Mouse (Mus musculus) spleen, postnatal 14 days (tissue): ENCODE measurements around the gene Dnah6.

ENCODE experiments used
- DNase-seq, 2 experiments: peaks; one replicate each; pipeline ENCODE4 v3.0.0; 2021 to 2022; ENCODE audit warnings: low spot score in 2 of 2

Dnah6 gene

GRCm38 (mm10) chr6:73228408-73228807 is 7.0 kb upstream of the Dnah6 start:
- DNase-seq = no peak

GRCm38 (mm10) chr6:73227376-73228158 is 6.1 kb upstream of the Dnah6 start:
- DNase-seq = no peak

GRCm38 (mm10) chr6:73222841-73223526 is 1.5 kb upstream of the Dnah6 start:
- no peak for DNase-seq

- DNase-seq = no peak
Measured at GRCm38 (mm10) chr6:73221958-73222735, 696 bp upstream of the Dnah6 start.

- DNase-seq = no peak
Measured at GRCm38 (mm10) chr6:73211602-73212001, 9.8 kb downstream of the Dnah6 start.

- no peak for DNase-seq
Measured at GRCm38 (mm10) chr6:73211036-73211435, 10.4 kb downstream of the Dnah6 start.

GRCm38 (mm10) chr6:73210445-73210972 is 10.9 kb downstream of the Dnah6 start:
- DNase-seq = no peak

GRCm38 (mm10) chr6:73209598-73209997 is 11.9 kb downstream of the Dnah6 start:
- DNase-seq = no peak

GRCm38 (mm10) chr6:73204937-73205336 is 16.5 kb downstream of the Dnah6 start:
- DNase-seq = no peak

- DNase-seq = no peak
Measured at GRCm38 (mm10) chr6:73203724-73204123, 17.7 kb downstream of the Dnah6 start.

- no peak for DNase-seq
Measured at GRCm38 (mm10) chr6:73195291-73195690, 26.2 kb downstream of the Dnah6 start.

GRCm38 (mm10) chr6:73190756-73191155 is 30.7 kb downstream of the Dnah6 start:
- no peak for DNase-seq

- no peak for DNase-seq
Measured at GRCm38 (mm10) chr6:73184276-73184675, 37.2 kb downstream of the Dnah6 start.

- DNase-seq = no peak
Measured at GRCm38 (mm10) chr6:73182987-73183386, 38.5 kb downstream of the Dnah6 start.

GRCm38 (mm10) chr6:73182410-73182809 is 39.0 kb downstream of the Dnah6 start:
- DNase-seq = no peak

- DNase-seq = no peak
Measured at GRCm38 (mm10) chr6:73182006-73182405, 39.4 kb downstream of the Dnah6 start.

- DNase-seq = no peak
Measured at GRCm38 (mm10) chr6:73175156-73175555, 46.3 kb downstream of the Dnah6 start.

GRCm38 (mm10) chr6:73167230-73167629 is 54.2 kb downstream of the Dnah6 start:
- no peak for DNase-seq

GRCm38 (mm10) chr6:73162958-73163357 is 58.5 kb downstream of the Dnah6 start:
- no peak for DNase-seq

- no peak for DNase-seq
Measured at GRCm38 (mm10) chr6:73161338-73161737, 60.1 kb downstream of the Dnah6 start.

GRCm38 (mm10) chr6:73155455-73155854 is 66.0 kb downstream of the Dnah6 start:
- no peak for DNase-seq

GRCm38 (mm10) chr6:73153675-73154074 is 67.8 kb downstream of the Dnah6 start:
- peak; percentile 31 to 70 for DNase-seq
